Mouse (Mus musculus): ENCODE results near the gene Klhl33. TPM values are rescaled to one million over a fixed set of nuclear protein-coding genes. Genes with fewer than 3 reads are reported as not detected.
"Not testable (repeated sequence)": the region's sequence is repeated elsewhere in the genome, so short reads cannot be mapped to it uniquely, and the experiment has no call there.

Klhl33 gene
- total RNA-seq, 2 experiments from 2014 or later = 0.86 to 1.1 TPM

DNA sequence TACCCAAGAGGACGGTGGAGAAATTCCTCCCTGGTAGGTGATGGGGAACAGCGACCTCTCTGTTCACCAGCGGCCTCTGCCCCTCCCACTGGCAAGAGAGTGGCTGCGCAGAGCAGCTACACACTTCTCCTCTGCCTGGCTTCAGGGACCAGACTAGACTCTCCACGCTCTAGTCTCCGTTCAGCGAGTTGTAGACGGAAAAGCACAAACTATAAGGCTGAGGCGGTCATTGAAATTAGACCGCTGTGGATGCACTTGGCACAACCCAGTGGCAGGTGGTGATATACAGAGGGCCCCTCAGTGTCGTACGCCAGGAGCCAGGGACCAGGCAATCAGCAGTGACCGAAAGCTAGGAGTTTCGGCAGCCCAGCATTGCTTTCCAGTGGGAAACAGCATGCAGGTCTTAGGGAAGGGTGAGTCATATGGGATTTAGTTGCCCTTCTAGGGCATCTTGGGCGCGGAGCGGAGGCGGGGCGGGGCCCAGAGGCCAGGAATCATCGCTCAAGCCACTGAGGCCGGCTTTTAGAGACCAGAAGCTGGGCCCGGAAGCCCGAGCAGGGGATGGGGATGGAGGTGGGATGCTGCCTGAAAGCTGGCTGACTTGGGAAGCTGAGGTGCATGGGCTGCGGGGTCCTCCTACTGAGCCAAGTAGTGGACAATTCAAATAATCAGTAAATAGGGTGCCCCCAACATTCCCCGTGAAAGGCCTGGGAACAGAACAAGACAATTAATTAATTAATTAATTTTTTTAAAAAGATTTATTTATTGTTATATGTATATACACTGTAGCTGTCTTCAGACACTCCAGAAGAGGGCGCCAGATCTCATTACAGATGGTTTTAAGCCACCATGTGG, 6.9 kb upstream of the Klhl33 start:
- DNase-seq = peak; percentile 24

GRCm38 (mm10) chr14:50897992-50898391, 685 bp upstream of the Klhl33 start:
- DNase-seq = not testable (repeated sequence)

DNA sequence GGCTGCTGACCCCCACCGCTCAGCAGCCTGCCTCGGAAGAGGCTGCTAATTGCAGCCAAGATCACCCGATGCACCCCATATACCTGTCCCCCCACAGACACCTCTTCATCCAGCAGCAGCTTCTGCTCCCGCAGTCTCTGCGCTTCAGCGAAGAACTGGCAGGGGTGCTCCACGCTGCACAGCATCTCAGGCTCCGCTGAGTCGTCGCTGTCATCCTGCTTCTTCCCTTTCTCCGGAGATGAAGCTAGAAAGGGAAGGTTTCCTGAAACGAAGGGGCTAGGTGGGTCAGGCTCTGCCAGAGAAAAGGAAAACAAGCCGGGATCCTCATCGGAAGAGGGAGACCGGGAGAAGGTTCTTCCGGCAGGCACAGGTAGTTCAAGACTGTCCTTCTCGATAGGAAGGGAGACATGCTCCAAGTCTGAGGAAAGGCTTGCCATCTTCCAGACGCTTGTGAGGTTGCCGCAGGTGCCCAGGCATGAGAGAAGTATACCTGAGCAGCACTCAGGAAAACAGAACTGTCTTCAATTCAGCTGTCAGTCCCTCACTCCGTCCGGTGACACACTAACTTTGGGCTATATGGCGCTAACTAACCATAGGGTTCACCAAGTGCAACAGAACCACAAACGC, 447 bp downstream of the Klhl33 start:
- DNase-seq = no peak

GRCm38 (mm10) chr14:50895985-50896746, 1.1 kb downstream of the Klhl33 start:
- DNase-seq = peak; percentile 29

- no peak for DNase-seq
Observed at GRCm38 (mm10) chr14:50895407-50895806, 1.9 kb downstream of the Klhl33 start.

- peak; percentile 33 for DNase-seq
Observed at GRCm38 (mm10) chr14:50892541-50893459, 4.5 kb downstream of the Klhl33 start.

DNA sequence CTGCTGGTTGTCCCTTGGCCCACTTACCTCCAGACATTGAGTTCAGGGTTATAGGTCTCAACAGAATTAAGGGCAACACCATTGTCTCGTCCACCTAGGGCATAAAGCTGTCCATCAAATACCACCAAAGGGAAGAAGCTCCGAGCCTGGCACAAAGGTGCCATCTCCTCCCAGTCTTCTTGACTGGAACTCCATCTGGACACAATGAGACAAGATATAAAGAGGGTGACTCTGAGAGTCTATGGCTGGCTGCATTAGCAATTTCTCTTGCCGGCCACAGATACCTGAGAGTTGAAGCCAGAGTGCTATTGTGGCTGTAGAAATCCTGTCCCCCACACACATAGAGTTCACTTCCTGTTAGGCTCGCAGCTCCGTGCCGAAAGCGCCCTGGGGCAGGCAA, 5.2 kb downstream of the Klhl33 start:
- DNase-seq = no peak

DNA sequence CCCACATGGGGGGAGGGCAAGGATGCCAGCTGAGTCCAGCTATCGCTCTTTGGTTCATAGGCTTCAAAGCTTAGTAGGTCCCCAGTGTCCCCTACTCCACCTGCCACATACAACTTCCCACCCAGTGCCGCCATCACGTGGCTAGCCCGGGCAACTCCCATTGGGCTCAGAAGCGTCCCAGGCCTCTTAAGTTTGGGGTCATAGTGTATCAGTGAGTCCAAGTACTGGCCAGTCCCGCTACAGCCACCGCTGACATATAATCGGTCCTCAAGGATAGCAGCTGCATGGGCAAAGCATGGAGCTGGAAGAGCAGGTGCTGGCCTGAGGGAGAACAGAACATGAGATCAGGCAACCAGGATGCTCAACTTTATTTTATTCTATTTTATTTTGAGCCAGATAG, 5.7 kb downstream of the Klhl33 start:
- DNase-seq = no peak

DNA sequence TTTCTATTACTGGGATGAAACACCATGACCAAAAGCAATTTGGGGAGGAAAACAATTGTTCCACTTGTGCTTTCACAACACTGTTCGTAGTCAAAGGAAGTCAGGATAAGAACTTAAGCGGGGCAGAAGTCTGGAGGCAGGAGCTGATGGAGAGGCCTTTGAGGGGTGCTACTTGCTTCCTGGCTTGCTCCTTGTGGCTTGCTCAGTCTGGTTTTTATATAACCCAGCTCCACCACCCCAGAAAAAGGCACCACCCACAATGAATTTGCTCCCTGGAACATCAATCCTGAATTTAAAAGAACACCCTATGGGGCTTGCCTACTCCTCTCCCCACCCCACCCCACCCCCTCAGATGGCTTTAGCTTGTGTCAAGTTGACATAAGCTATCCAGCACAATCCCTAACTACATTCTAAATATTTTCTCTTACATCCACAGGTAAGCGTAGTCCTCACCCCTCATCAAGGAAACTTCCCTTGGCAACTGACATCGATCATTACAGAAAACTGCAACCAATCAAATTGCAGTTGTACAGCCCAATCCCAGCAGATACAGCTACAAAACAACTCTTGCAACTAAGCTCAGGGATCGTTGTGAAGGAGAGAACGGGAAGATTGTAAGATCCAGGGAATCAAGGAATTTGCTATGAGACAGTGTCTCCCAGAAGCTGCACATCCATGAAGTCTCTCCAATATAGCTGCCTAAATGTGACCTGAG, 20.9 kb downstream of the Klhl33 start:
- no peak for DNase-seq

- no peak for DNase-seq
Observed at GRCm38 (mm10) chr14:50875591-50876230, 21.6 kb downstream of the Klhl33 start.

GRCm38 (mm10) chr14:50875175-50875574, 22.1 kb downstream of the Klhl33 start:
- no peak for DNase-seq

DNA sequence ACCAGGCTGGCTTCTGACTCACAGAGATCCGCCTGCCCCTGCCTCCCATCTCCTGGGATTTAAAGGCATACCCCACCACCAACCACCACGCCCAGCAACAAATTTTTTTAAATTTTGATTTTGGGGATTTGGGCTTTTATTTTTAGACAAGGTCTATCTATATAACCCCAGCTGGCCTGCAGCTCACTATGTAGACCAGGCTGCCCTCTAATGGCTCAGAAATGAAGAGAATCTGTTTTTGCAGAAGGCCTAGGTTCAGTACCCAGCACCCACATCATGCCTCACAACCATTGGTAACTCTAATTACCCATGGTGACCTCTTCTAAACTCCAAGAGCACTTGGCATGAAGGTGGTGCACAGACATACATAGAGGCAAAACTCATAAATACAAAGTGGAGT, 26.0 kb downstream of the Klhl33 start:
- no peak for DNase-seq

DNA sequence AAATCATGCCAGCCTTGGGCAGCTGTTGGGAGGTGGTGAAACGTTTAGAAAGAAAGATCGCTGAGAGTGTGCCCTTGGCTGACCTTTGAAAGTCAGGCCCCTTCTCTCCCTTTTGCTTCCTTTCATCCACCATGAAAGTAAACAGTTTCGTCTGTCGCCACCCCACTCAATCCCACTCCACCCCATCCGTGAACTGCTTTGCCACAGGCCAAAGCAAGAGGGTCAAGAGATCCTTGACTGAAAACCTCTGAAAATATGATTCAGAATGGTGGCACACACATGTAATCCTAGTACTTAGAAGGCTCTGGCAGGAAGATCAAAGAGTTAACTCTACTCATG, 26.5 kb downstream of the Klhl33 start:
- DNase-seq = no peak

DNA sequence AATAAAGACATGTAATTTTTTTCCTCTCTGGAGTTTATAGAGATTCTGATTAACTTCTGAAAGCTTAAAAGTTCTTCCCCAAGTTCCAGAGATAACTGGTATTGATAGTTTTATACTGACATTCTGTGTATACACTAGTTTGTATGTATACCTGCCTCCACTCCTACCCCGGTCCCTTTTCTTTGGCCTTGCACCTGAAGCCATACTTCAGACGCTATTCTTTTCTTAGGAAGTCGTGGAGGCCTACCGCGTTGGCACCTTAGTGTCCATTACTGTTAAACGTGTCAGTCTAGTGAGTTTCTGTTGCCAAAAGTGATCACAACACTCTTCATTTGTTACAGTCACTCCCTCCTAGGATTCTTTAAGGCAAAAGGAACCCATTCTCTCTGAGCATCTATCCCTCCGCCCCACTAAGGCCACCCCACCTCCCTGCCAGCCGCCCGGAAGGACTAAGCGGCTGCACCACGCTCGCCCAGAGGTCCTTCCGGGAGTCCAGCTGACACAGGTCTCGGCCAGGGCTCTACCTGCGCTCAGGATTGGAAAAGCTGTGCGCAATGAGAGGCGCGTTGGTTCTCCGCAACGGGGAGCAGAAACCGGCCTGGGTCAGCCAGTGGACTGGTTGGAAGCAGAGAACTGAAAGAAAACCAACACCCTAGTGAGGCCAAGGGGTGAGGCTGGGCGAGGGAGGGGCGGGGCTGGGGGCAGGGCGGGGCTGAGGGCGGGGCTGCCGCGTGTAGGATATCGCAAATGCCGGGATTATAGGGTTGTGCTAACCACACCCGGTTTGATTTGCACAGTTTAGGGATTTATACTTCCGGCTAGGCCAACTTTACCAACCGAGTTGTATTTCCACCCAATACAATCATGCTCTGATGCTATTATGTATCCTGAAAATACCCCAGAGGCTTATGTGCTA, 27.2 kb downstream of the Klhl33 start, which contains the start of gene Tep1:
Tep1 (minus strand) TSS at position 672 of the 916 bp plus-strand sequence.
- DNase-seq = peak; percentile 79

- no peak for DNase-seq
Observed at GRCm38 (mm10) chr14:50868656-50869055, 28.7 kb downstream of the Klhl33 start.

DNA sequence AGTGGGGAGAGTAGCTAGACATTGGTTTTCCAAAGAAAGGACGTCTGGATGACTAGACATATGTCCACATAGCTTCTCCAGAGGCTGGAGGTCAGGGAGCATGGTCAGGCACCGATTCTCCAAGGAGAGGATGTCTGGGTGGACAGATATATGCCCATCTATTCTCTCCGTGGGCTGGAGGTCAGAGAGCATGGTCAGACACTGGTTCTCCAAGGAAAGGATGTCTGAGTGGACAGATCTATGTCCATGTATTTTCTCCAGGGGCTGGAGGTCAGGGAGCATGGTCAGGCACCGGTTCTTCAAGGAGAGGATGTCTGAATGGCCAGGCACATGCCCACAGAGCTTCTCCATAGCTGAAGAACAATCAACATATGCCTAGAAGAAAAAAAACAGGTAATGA, 29.1 kb downstream of the Klhl33 start:
- DNase-seq = no peak

- DNase-seq = no peak
Observed at GRCm38 (mm10) chr14:50866966-50867365, 30.3 kb downstream of the Klhl33 start.

- not testable (repeated sequence) for DNase-seq
Observed at GRCm38 (mm10) chr14:50865005-50865404, 32.3 kb downstream of the Klhl33 start.

DNA sequence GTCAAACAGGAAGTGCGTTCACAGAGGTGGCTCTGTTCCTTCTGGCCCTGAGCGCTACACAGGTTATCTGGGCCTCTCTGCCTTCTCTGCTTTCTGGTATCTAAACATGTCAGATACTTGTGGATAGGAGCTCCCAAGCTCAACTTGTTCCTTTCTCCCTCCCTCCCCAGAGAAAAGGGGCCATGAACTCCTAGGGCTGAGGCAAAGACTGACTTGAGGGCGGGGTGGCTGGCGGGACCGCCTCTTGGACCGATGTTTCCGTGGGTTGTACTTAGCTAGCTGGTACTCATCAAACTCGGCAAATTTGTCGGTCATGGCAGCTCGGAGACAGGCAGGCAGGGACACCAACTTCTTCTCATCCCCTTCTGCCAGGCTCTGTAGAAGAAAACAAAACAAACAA, 34.7 kb downstream of the Klhl33 start:
- no peak for DNase-seq

- no peak for DNase-seq
Observed at GRCm38 (mm10) chr14:50855788-50856187, 41.5 kb downstream of the Klhl33 start.
